Comparison of ENCODE assay signal across 8 mouse cellular contexts in genomic region chr7:127014993-127015392, GRCm38 (mm10). TPM values are rescaled to one million over a fixed set of nuclear protein-coding genes. Genes with fewer than 3 reads are reported as not detected.
DNase-seq lines count a peak whose midpoint lies in the region; ATAC-seq and TF ChIP-seq lines count a peak whose summit lies in the region.

No protein-coding gene starts in this region.

- no peak for ATAC-seq in kidney, embryonic 16.5 days (ENCODE audit: low FRiP score, low TSS enrichment)
- ATAC-seq in embryonic facial prominence, embryonic 11.5 days (replicated peaks; ENCODE audit: insufficient number of reproducible peaks, low FRiP score, low TSS enrichment, low read depth), result no peak
- no peak for ATAC-seq in liver, embryonic 14.5 days (ENCODE audit: insufficient read depth)

- no peak for TF ChIP-seq CTCF in liver, embryonic 14.5 days (IDR thresholded peaks at IDR 0.05; ENCODE audit: low read depth)

- no peaks in the 10 kb centered on the region for H3K27me3 ChIP-seq in kidney, embryonic 16.5 days (ENCODE audit: insufficient read depth, low read length)
- H3K27me3 ChIP-seq in embryonic facial prominence, embryonic 11.5 days (ENCODE audit: control insufficient read depth, insufficient read depth, low read length), result no peaks in the 10 kb centered on the region
- no peaks in the 10 kb centered on the region for H3K27me3 ChIP-seq in liver, embryonic 14.5 days (ENCODE audit: control insufficient read depth, insufficient read depth, low read length)

- H3K27ac ChIP-seq in kidney, embryonic 16.5 days (ENCODE audit: low read length), result no peak overlapping the region
- no peak overlapping the region for H3K27ac ChIP-seq in embryonic facial prominence, embryonic 11.5 days (replicated peaks; ENCODE audit: low read depth, low read length)
- H3K27ac ChIP-seq in liver, embryonic 14.5 days, result no peak overlapping the region

- no peaks in the 10 kb centered on the region for H3K9me3 ChIP-seq in kidney, embryonic 16.5 days (ENCODE audit: low read length)
- H3K9me3 ChIP-seq in embryonic facial prominence, embryonic 11.5 days (replicated peaks; ENCODE audit: control insufficient read depth, low read length), result no peaks in the 10 kb centered on the region
- H3K9me3 ChIP-seq in liver, embryonic 14.5 days (ENCODE audit: control insufficient read depth, low read length), result no peaks in the 10 kb centered on the region

- H3K4me3 ChIP-seq in kidney, embryonic 16.5 days (ENCODE audit: low read length), result no peak overlapping the region
- H3K4me3 ChIP-seq in embryonic facial prominence, embryonic 11.5 days (ENCODE audit: low read depth, low read length), result no peak overlapping the region
- no peak overlapping the region for H3K4me3 ChIP-seq in liver, embryonic 14.5 days (ENCODE audit: insufficient read depth in 1 of 2, low read depth in 2 of 2, low read length in 2 of 2)

- 89% methylated on average over 12 of the region's 12 CpGs for WGBS in kidney, embryonic 16.5 days
- WGBS in embryonic facial prominence, embryonic 11.5 days, result 92% methylated on average over 12 of the region's 12 CpGs
- 86% methylated on average over 12 of the region's 12 CpGs for WGBS in liver, embryonic 14.5 days (ENCODE audit: insufficient replicate concordance)

- peaks cover 51% of the 10 kb centered on the region for H3K4me1 ChIP-seq in kidney, embryonic 16.5 days (ENCODE audit: insufficient read depth, low read length)
- H3K4me1 ChIP-seq in embryonic facial prominence, embryonic 11.5 days (ENCODE audit: control insufficient read depth, insufficient read depth, low read length), result peaks cover 11% of the 10 kb centered on the region
- peaks cover 5 to 14% of the 10 kb centered on the region in 2 experiments; a peak in 3 of 4 replicates for H3K4me1 ChIP-seq in liver, embryonic 14.5 days (replicated peaks; ENCODE audit: control insufficient read depth in 2 of 2, insufficient read depth in 2 of 2, low read length in 1 of 2)

- peak; percentile 32 to 42 for DNase-seq in cerebellum, postnatal 25 days
- DNase-seq in cerebellum, postnatal 4 days (ENCODE audit: low spot score in 2 of 2), result no peak
- no peak for DNase-seq in kidney, adult 9 months
- DNase-seq in embryonic facial prominence, embryonic 11.5 days (ENCODE audit: low spot score), result no peak
- no peak for DNase-seq in liver, embryonic 14.5 days (ENCODE audit: low read depth in 3 of 3, low spot score in 3 of 3)
- DNase-seq in T-cell, adult 2 months (ENCODE audit: low spot score), result no peak
- DNase-seq in urinary bladder, postnatal 25 days (ENCODE audit: low spot score), result no peak

- 0 out of 2 replicates have a peak overlapping the region, but pooled peaks have one; percentile 71 for H3K9ac ChIP-seq in kidney, embryonic 16.5 days (replicated peaks; ENCODE audit: low read length)
- H3K9ac ChIP-seq in embryonic facial prominence, embryonic 11.5 days (replicated peaks; ENCODE audit: low read length), result peak overlapping the region; percentile 22; the same call in 1 of the 2 replicates
- H3K9ac ChIP-seq in liver, embryonic 14.5 days (replicated peaks), result no peak overlapping the region

- H3K36me3 ChIP-seq in kidney, embryonic 16.5 days (ENCODE audit: insufficient read depth, low read length), result peaks cover 20% of the 10 kb centered on the region
- H3K36me3 ChIP-seq in embryonic facial prominence, embryonic 11.5 days (replicated peaks; ENCODE audit: control insufficient read depth, insufficient read depth, low read depth, low read length), result peaks cover 4% of the 10 kb centered on the region
- H3K36me3 ChIP-seq in liver, embryonic 14.5 days (replicated peaks; ENCODE audit: control insufficient read depth, insufficient read depth, low read depth), result peaks cover 5% of the 10 kb centered on the region

- TF ChIP-seq EP300 in liver, embryonic 14.5 days (IDR thresholded peaks at IDR 0.05; ENCODE audit: low read depth), result no peak

- peak overlapping the region; percentile 60 for H3K4me2 ChIP-seq in kidney, embryonic 16.5 days (replicated peaks; ENCODE audit: low read depth, low read length)
- H3K4me2 ChIP-seq in embryonic facial prominence, embryonic 11.5 days (ENCODE audit: low read depth, low read length), result peak overlapping the region; percentile 85; the same call in 1 of the 2 replicates
- peak overlapping the region; percentile 75 for H3K4me2 ChIP-seq in liver, embryonic 14.5 days (ENCODE audit: low read depth)

RNA-seq across cellular contexts. Expression of gene Mvp, which starts 0.6 kb away (rescaled TPM):
- polyA plus RNA-seq in kidney, embryonic 16.5 days (2015; fragmentation: Nextera tagmentation; extraction: Ambion mirVana), result 19.7 and 21.4 TPM in 2 replicates
- polyA plus RNA-seq in embryonic facial prominence, embryonic 11.5 days (2014; fragmentation: Nextera tagmentation; extraction: Ambion mirVana), result 2.6 and 3.0 TPM in 2 replicates
- polyA plus RNA-seq in liver, embryonic 14.5 days (2012; rRNA removed), result 3.8 and 4.5 TPM in 2 replicates
- 5.5 and 5.6 TPM in 2 replicates for polyA plus RNA-seq in liver, embryonic 14.5 days (2014; fragmentation: Nextera tagmentation; extraction: Ambion mirVana)

RNA-seq across cellular contexts. Expression of gene Pagr1b, which starts 1.3 kb away (rescaled TPM):
- polyA plus RNA-seq in kidney, embryonic 16.5 days (2015; fragmentation: Nextera tagmentation; extraction: Ambion mirVana), result 1.2 TPM in 1 of 2 replicates, not detected in the other
- polyA plus RNA-seq in embryonic facial prominence, embryonic 11.5 days (2014; fragmentation: Nextera tagmentation; extraction: Ambion mirVana), result 0.32 and 0.53 TPM in 2 replicates
- 0.10 and 0.30 TPM in 2 replicates for polyA plus RNA-seq in liver, embryonic 14.5 days (2012; rRNA removed)
- polyA plus RNA-seq in liver, embryonic 14.5 days (2014; fragmentation: Nextera tagmentation; extraction: Ambion mirVana), result not detected in 2 replicates

RNA-seq across cellular contexts. Expression of gene Pagr1a, which starts 2.2 kb away (rescaled TPM):
- polyA plus RNA-seq in kidney, embryonic 16.5 days (2015; fragmentation: Nextera tagmentation; extraction: Ambion mirVana), result 61.3 and 88.7 TPM in 2 replicates
- 53.4 and 75.3 TPM in 2 replicates for polyA plus RNA-seq in embryonic facial prominence, embryonic 11.5 days (2014; fragmentation: Nextera tagmentation; extraction: Ambion mirVana)
- polyA plus RNA-seq in liver, embryonic 14.5 days (2012; rRNA removed), result 8.0 and 15.2 TPM in 2 replicates
- 27.3 and 32.2 TPM in 2 replicates for polyA plus RNA-seq in liver, embryonic 14.5 days (2014; fragmentation: Nextera tagmentation; extraction: Ambion mirVana)

RNA-seq across cellular contexts. Expression of gene Gm42742, which starts 5.9 kb away (rescaled TPM):
- polyA plus RNA-seq in kidney, embryonic 16.5 days (2015; fragmentation: Nextera tagmentation; extraction: Ambion mirVana), result 34.7 and 51.6 TPM in 2 replicates
- 52.7 and 56.0 TPM in 2 replicates for polyA plus RNA-seq in embryonic facial prominence, embryonic 11.5 days (2014; fragmentation: Nextera tagmentation; extraction: Ambion mirVana)
- polyA plus RNA-seq in liver, embryonic 14.5 days (2012; rRNA removed), result 7.5 and 15.7 TPM in 2 replicates
- polyA plus RNA-seq in liver, embryonic 14.5 days (2014; fragmentation: Nextera tagmentation; extraction: Ambion mirVana), result 1.2 and 8.3 TPM in 2 replicates

RNA-seq across cellular contexts. Expression of gene Prrt2, which starts 6.0 kb away (rescaled TPM):
- 5.4 and 6.0 TPM in 2 replicates for polyA plus RNA-seq in kidney, embryonic 16.5 days (2015; fragmentation: Nextera tagmentation; extraction: Ambion mirVana)
- 7.6 and 7.7 TPM in 2 replicates for polyA plus RNA-seq in embryonic facial prominence, embryonic 11.5 days (2014; fragmentation: Nextera tagmentation; extraction: Ambion mirVana)
- polyA plus RNA-seq in liver, embryonic 14.5 days (2012; rRNA removed), result 0.08 and 0.55 TPM in 2 replicates
- 0.40 and 0.41 TPM in 2 replicates for polyA plus RNA-seq in liver, embryonic 14.5 days (2014; fragmentation: Nextera tagmentation; extraction: Ambion mirVana)

Comparison
In these comparisons a context has a peak if more than half of its experiments do, and no peak if none do; other contexts are left out.
1. DNase-seq: peak in cerebellum, postnatal 25 days (2 of 2); none in cerebellum, postnatal 4 days (0 of 2), kidney, adult 9 months (single experiment), embryonic facial prominence, embryonic 11.5 days (single experiment), liver, embryonic 14.5 days (0 of 3), T-cell, adult 2 months (single experiment) and urinary bladder, postnatal 25 days (single experiment).
2. Peak in every context shown above with its lines, with median percentiles within 50 percentile points of each other: H3K4me2 ChIP-seq.